Mouse (Mus musculus) left cerebral cortex, postnatal 36 days (tissue): ENCODE data around the gene Nfkbid. TPM values are rescaled to one million over a fixed set of nuclear protein-coding genes. Genes with fewer than 3 reads are reported as not detected.

ENCODE experiments used
- DNase-seq, 2 experiments: peaks; one replicate each; pipeline ENCODE4 v3.0.0; 2021 to 2022; ENCODE audit warnings: low spot score in 2 of 2, mixed read lengths in 1 of 2
- intact Hi-C: fragments of 180-260 bp; cut with DNase I; formaldehyde crosslinking; loops from one replicate; pipeline ENCODE4 v1.15.1; 2025
- total RNA-seq, 2 experiments: library from RNA; stranded (reverse); gene quantifications; 2 replicates each; pipeline ENCODE4 v1.2.3; 2021

The Nfkbid gene
- total RNA-seq = 1 to 10 TPM; 2.9 to 3.6 TPM

DNA sequence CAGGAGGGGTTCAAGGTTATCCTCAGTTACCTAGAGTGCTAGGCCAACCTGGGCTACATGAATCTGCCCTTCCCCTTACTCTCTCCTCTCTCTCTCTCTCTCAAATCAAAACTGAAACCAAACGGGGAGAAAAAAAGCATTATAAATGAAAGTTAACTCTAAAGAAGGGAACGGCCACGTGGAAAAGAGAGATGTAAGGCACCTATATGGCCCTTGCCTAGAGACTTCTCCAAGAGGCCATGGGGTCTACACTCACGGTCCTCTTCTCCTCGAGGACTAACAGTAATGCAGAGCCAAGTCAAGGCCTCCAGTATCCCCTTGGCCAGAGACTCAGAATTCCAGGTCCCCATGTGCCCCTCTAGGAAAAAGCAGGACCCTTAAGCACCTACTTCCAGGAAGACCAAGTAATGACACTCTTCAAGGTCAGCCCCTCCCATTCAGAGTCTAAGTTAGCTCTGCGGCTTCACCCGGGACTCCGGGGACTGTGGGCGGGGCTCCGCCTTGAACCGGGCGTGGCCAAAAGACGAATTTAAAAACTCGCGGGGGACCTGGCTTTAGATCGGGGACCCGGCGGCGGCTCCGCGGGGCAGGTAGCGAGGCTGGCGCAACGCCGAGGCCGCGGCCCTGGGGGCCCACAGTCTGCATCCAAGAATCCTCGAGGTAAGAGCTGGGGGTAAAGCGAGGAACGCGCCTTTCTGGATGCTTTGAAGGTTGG, at the start of gene Nfkbid:
Gene Nfkbid, plus strand, starts transcription at position 558 of the 715 bp plus-strand sequence.
- DNase-seq = peak; percentile 54 to 57

DNA sequence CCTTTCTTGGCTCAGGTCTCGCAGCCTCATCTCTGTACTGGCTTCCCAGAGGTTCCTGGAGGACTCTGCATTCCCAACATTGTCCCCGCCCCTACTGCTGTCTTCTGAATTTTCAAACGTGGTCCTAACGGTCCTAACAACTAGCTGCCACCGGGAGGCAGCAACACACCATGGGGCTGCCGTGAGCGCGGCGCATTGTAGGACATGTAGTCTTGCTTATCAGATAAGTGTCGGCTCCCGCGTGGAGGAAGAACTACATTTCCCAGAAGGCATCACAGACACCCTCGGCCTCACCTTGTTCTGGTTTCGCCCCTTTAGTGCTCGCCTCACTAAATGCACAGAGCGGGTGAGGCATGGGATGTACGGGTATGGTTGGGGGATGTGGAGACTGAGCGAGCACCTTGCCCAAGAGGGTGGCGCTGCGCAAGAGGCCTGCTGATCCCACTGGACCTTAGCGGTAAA, 48.0 kb upstream of the Nfkbid start:
- peak; percentile 93 to 95 for DNase-seq
- intact Hi-C loops = loop anchor here (2.0 kb wide), 2 partner anchors 49 to 59 kb away; no protein-coding TSS in a partner anchor

More for the DNA sequence above, at the start of gene Nfkbid:
- intact Hi-C loops = no loop called here

DNA sequence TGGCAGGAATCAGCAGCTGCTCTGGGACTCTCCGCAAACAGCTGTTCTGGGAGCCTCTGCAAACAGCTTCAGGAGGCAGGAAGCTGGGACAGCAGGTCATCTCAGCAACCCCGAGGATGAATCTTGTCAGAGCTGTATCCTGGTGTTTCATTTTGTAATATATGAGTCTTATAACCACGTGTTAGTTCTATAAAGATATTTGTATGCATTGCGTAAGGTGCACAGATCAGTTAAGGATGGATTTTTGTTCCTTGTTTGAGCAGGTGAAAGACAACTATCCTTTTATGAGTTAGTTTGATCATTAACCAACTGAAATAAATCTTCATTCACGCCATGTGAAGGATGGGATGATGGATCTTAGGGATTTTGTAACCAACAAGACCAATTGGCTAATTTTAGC, 41.5 kb upstream of the Nfkbid start:
- intact Hi-C loops = no loop called here
- DNase-seq = no peak

DNA sequence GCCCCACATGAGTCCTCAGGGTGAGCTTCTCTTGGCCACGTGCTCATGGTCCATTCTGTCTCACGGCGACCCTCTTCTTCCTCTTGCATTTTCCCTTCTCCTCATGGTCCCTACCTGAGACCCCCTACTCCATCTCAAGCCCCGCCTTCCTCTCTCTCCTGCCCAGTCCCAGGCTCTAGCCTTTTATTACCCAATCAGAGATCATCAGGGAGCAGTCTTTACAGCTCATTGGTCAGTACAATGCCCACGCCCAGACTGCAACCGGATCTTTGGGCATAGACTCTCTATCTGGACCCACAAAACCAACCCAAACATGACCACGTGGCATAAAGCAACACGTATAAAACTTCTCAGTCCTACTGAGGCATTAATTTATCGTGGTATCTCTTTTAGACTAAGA, 37.4 kb upstream of the Nfkbid start:
- intact Hi-C loops = no loop called here
- DNase-seq = no peak

DNA sequence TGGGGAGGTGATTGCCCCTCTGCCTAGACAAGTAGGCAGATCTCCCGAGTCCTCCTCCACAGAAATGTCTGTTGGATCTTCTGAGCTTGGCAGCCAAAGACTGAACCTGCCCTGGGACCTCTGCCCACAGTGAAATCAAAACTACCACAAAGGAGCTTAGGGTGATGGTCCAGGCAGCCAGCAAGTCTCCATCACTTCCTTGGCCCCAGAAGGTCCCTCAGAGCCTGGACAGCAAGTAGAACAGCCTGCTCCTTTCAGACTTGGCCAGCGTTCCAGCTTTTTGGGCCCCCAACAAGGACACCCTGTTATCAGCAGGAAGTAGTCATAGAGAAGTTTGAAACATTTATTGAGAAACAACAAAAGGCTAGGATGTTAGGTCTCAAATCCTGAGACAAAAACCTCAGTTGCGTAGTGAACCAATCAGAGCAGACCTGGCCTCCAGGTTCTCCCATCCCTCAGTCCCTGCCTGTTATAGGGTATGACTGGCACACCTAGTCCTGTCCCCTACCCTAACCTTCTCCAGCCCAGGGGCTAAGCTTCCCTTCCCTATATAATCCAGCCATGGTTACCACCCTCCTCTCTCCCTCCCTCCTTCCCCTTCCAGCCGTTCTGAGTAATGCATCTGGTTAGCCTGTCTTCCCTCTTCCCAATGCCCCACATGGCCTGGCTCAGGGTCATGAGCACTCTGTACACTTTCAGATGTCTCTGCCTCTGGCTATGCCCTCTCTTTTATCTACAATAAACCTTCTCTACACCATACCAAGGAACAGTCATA, 28.6 kb upstream of the Nfkbid start:
- DNase-seq = no peak
- intact Hi-C loops = no loop called here

DNA sequence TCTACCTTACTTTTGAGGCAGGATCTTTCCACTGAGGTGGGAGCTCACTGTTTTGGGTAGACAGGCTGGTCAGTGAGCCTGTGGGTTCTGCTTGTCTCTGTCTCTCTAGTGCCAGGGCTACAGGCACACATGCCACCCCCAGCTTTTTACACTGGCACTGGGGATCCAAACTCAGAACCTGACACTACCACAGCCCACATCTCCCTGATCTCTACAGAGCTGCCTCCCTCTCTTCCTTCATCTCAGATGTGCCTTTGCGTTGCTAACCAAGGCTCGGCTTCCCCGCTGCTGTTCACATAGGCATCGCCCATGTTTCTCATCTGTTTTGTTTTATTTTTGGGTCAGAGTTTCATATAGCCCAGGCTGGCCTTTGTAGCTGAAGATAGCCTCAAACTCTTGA, 27.9 kb upstream of the Nfkbid start:
- no peak for DNase-seq

DNA sequence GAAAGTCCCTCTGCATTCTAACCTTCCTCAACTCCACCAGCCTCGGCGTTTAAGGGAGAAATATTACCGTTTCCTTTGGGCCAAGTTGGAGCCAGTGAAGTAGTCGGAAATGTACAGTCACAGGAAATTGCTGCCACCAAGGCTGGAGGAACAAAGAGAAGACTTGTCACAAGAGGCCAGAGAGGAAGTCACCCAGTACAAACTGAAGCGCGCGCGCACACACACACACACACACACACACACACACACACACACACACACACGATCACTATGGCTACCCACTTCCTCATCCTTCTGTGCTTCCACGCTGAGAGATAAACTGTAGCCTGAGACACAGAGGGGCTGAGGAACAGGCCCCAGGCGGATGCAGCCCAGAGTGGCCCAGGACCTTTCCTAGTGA, 27.2 kb upstream of the Nfkbid start:
- intact Hi-C loops = no loop called here

More for the DNA sequence above, 27.9 kb upstream of the Nfkbid start:
- intact Hi-C loops = no loop called here

DNA sequence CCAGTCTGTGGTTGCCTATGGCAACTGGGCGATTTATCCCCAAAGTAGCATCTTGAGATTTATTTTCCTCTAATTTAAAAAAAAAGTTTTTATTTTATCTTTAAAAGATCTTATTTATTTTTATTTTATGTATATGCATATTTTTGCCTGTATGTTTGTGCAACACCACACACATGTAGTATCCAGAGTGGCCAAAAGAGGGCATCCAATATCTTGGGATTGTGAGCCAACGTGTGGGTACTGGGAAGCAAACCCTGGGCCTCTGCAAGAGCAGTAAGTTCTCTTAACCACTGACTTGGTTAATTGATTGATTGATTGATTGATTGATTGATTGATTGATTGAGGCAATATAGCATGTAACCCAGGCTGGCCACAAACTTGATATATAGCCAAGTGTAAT, 26.7 kb upstream of the Nfkbid start:
- no peak for DNase-seq
- intact Hi-C loops = no loop called here

More for the DNA sequence above, 27.2 kb upstream of the Nfkbid start:
- no peak for DNase-seq

DNA sequence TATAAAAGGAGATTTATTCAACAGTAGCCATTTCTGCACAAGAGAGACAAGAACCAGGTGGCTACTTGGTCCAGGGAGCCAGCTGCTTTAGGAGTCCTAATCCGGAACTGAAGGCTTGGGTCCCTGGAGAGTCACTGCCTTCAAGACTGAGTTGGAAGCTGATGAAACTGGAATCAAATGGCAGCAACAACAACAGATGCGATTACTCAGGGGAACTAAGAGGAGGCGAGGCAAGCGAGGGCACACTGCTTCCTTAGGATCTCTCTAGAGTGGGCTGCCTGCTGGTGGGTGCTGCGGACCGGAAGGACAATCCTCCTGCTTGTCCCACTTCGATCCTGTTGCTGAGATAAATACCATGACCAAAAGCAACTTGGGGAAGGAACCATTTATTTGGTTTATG, 21.9 kb upstream of the Nfkbid start:
- intact Hi-C loops = no loop called here
- DNase-seq = no peak

DNA sequence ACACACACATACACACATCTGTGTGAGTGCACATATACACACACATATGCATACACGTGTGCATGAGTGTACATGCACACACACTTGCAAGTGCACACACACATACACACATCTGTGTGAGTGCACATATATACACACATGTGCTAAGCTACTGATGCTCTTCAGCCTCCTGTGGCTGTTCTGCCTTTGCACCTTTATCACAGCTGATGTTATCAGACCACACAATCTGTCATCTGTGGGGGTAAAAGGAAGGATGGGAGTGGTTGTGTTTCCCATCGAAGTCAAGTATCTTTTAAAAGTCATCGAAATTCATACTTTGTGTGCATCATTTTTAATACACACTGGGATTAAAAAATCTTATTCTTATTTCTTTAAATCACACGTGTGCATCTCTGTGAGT, 19.2 kb upstream of the Nfkbid start:
- intact Hi-C loops = no loop called here

DNA sequence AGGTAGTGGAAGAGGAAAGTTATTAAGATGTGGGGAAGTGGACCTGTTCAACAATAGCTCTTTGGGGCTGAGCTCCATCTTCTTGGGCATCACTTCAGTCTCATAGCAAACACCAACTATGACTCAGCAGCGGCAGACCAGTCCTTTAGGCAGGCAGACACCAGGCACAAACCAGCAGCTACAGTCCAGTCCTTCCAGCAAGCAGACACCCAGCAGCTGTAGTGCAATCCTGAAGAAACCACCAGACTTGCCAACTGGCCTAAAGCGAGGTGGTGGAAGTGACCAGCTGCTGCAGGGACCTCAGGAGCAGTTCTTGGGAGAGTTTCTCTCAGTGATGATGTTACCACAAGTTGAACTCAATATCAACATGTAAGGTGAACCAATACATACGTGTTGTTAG, 12.9 kb upstream of the Nfkbid start:
- intact Hi-C loops = no loop called here
- no peak for DNase-seq

More for the DNA sequence above, 19.2 kb upstream of the Nfkbid start:
- no peak for DNase-seq

DNA sequence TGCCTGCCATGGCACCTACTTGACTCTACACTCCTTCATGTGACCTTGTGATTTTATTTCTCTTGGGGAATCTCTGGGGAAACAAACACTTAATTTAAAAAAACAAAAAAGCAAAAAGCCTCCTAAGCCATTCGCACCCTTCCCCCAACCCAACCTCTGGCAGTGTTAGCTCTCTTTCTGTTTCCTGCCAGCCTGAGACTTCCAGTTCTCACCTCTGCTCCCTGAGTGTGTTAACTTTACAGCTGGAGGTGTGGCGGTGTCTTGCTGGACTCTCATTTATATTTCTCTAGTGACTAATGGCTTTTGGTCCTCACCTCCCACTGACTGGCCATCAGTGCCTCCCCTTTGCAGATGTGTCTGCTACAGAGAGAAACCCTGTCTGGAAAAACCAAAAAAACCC, 11.7 kb upstream of the Nfkbid start:
- no peak for DNase-seq
- intact Hi-C loops = no loop called here

DNA sequence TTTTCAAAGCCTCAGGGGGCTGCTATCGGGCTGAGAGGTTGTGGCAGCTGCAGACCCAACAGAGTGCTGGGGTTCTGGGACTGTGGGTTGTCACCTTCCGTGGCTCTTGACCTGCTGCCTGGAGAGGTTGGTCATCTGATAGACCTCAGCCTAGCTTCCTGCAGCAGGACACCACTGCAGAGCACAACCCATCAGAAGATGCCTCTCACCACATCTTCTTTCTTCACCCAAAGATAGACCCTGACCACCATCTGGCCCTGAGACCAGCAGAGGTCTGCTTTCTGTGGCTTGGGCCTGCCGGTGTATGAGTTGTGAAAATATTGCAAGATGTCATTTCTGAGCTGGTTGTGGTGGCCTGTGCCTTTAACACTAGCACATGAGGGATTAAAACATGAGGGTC, 10.5 kb upstream of the Nfkbid start:
- intact Hi-C loops = no loop called here
- DNase-seq = no peak

DNA sequence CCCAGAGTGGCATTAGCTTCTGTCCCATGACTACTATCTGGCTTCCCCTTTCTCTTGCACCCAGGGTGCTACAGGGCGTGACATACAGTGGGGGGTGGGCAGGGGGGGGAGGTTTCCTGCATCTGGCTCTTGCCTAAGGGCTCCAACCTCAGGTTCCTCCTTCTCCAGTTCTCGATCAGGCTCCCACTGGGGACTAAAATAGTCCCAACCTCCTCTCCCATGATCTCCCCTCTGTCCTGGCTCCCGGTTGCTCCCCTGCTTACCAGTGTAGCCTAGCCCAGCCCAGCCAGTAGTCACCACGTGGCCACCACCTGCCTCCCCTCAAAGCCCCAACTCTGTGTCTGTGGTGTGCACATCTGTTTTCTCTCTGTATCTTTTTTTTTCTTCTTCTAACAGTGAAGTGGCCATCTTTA, 8.8 kb upstream of the Nfkbid start:
- intact Hi-C loops = no loop called here

DNA sequence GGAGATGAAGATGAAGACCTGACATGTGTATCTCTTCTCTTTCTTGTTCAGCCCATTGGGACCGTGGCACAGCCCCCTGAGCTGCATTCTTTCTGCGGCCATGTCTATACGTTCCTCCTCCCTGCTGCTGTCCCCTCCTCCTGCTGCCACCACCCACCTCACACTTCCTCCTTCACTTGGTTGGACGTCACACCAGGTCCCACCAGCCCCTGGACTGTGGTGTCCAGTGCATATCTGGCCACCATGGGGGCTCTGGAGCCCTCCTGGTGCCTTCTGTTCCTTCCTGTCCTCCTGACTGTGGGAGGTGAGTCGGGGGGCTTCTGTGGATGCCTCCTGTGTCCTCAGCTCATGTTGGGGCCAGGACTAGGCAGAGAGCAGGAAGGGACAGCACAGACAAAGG, 7.9 kb upstream of the Nfkbid start, which contains the start of gene Tyrobp:
Gene Tyrobp, plus strand, starts transcription at position 165 of the 400 bp plus-strand sequence.
- no peak for DNase-seq
- intact Hi-C loops = no loop called here

More for the DNA sequence above, 8.8 kb upstream of the Nfkbid start:
- no peak for DNase-seq

DNA sequence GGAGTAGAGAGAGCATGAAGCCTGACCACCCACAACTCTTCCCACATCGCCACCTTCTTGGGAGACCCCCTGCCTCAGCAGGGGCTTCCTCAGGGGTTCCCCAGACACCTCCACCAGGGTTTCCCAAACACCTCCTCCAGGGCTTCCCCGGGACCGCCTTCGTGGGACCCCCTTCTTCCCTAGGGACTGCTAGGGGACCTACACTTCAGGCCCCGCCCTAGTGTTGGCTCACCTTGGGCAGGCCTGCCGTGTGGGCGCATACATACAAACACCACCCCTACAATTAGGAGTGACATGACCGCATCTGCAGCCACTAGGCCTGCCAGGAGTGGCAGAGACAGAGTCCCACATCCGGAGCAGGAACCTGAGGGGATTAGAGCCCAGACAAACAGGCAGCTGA, 3.7 kb upstream of the Nfkbid start:
- no peak for DNase-seq
- intact Hi-C loops = no loop called here

DNA sequence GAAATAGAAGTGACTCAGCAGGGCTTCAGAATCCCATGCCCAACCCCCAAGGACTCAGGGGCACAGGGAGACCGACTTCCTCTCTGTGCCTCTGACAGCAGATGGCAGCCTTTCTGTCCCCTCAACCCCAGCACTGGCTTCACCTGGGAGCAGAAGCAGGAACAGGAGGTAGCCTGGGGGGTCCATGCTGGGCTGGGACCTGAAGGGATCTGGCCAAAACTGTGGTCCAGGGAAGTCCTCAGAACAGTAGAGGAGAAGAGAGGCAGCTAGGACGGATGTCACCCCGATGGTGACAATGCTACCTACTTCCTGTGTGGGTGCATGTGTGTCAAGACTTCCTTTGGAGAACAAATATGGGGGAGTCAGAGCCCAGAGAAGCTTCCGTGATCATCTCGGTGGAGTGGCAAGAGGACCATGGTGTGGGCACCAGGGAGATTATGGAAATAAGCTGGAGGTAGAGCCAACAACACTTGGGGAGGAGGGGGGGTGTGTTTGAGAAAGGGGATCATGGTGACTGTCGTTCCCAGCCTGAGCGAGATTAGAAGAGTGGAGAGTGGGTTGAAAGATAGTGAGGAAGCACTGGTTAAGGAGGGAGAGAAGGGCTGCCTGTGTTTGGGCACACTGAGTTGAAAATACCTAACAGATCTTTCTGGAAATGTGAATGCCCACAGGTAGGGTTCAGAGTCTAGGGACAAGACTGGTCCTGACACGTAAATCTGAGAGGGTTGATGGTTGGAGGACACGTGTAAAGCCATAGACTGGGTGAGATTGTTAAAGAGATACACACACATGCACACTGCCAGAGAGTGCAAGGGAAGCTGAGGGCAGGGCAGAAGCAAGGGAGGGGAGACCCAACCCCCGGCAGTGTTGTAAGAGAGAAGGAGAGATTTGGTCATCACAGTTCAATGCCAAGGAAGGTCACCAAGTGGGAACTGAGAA, 1.7 kb upstream of the Nfkbid start, which contains the start of gene Hcst:
Gene Hcst, minus strand, starts transcription at position 294 of the 939 bp plus-strand sequence.
- intact Hi-C loops = no loop called here
- no peak for DNase-seq

DNA sequence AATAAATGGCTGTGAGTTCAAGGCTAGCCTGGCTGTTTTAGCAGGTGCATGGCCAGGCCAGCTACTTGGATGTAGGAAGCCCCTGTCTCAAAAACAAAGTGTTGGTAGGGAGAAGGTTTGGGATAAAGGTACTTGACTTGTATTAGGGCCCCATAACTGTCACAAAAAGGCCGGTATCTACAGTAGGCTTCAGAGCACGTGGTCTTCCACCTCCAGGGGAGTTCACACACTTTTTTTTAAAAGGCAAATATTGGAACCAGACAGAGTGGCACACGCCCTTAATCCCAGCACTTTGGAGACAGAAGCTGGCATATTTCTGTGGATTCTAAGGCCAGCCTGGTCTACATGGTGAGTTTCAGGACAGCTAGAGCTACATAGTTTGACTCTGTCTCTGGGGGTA, 859 bp upstream of the Nfkbid start:
- no peak for DNase-seq
- intact Hi-C loops = no loop called here

DNA sequence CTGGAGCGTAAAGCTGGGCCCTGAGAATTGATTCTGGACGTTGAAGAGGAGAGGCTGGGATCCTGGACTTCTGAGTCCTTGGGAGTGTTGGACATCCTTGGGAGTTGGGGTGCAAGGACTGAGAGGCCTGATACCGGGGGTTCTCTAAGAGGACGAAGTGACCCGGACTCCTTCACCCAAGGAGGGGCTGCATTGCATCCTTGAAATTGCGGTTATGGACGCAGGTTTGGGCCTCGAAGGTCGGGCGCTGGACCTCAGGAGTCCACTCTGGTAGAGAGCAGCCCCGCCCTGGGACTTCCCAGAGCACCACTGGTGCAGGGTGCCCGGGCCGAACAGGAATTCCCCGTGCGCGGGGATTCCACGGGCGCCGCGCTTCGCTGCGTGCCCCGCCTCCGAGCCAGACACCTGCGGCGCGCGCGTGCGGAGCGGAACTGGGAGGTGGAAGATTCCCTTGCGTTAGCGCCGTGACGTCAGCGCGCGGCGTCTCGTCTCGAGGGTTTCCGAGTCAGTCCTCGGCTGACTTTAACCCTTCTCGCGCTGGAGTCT, 431 bp downstream of the Nfkbid start:
- DNase-seq = peak; percentile 92 to 96
- intact Hi-C loops = loop anchor here (2.0 kb wide), 1 partner anchor 49 kb away; no protein-coding TSS in a partner anchor
